Mouse (Mus musculus): Measurements from ENCODE around the gene Olfr732. TPM values are rescaled to one million over a fixed set of nuclear protein-coding genes. Genes with fewer than 3 reads are reported as not detected.

Olfr732 gene
- total RNA-seq (2021): under 1 TPM in 1 of 2 experiments, not detected in 1; 0.10 TPM
- not detected in 2 replicates for polyA plus RNA-seq (2012; rRNA removed)
- long read RNA-seq: 0 reads

DNA sequence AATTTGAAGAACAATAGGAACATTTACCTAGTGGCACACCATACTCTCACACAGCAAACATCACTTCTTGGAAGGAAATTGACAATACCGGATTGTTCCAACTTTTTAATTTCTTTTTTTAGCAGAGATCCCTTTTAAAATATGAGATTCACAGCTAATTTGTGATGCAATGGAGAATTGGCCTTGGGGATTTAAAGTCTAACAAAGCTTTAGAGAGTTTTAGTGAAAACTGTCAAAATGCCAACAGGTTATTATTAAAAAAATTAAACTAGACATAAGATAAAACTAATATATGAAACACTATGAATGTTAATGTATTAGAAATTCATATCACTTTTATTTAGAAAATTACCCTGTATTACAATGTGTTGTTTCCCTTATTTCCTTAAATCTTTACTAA, at the start of gene Olfr732:
Gene Olfr732 (minus strand): TSS at position 101 of the 400 bp plus-strand sequence.
- no peak for DNase-seq

DNA sequence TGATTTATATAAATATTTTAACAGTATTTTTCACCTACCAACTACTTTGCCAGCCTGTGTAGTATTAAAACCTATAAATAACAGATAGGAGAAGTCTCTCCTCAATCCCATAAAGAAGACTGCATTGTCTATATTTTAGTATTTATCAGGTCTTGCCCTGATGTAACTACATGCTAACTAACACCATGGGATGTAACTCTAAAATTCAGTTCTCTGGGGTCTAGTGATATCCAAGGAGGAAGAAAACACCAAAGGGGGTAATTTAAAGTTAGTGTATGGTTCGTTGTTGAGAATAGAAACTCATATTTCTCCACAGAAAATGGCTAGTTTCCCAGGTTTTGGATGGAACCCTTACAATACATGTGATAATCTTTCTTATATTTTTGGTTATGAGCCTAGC, 42.7 kb upstream of the Olfr732 start, which contains the start of gene Olfr734:
Gene Olfr734 (minus strand): TSS at position 101 of the 400 bp plus-strand sequence.
- no peak for DNase-seq

DNA sequence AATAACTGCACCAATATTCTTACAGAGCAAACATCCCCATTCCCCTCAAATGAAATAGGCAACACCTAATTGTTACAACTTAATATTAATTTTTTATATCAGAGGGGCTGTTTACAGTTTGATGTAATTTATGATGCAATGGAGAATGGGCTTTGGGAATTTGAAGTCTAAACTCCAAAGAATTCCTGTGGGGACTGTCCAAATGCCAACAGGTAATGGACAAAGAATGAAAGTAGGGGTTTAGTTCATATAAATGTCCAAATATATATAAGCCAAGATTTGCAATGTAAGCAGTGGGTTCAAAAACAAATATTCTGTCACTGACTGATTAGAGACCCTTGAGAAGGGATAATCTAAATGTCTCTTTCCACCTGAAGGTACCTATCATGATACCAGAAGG, 17.4 kb upstream of the Olfr732 start, which contains the start of gene Olfr733:
Gene Olfr733 (minus strand): TSS at position 101 of the 400 bp plus-strand sequence.
- no peak for DNase-seq

DNA sequence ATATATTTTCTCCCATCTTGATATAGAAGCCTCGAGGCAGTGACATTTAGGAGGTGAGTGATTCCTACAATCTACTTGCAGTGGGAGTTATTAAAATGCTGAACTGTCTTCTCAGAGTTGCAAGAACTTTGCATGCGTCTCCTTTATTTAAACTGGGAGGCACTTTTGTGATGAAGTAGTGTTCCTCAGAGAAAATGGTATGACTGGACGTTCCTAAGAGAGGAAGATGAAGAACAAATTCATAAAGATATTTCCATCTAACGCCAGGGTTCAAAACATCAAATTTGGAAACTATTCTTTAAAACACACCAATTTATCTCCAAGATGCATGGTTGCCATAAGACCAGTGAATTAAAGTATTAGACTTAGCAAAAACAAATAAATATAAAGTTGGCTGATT, 42.2 kb downstream of the Olfr732 start, which contains the start of gene Olfr731:
Gene Olfr731 (minus strand): TSS at position 101 of the 400 bp plus-strand sequence.
- no peak for DNase-seq

Other genes starting within 250 kb of the Olfr732 start
- not detected for gene Olfr725, start 243.8 kb downstream of the Olfr732 start, total RNA-seq (2021)
- gene Olfr725, start 243.8 kb downstream of the Olfr732 start, polyA plus RNA-seq (2012; rRNA removed): not detected in 2 replicates
- not detected for gene Olfr726, start 193.3 kb downstream of the Olfr732 start, total RNA-seq (2021)
- gene Olfr726, start 193.3 kb downstream of the Olfr732 start, polyA plus RNA-seq (2012; rRNA removed): not detected in 2 replicates
- gene Olfr727, start 161.0 kb downstream of the Olfr732 start, total RNA-seq (2021): not detected
- gene Olfr727, start 161.0 kb downstream of the Olfr732 start, polyA plus RNA-seq (2012; rRNA removed): not detected in 2 replicates
- gene Olfr728, start 141.5 kb downstream of the Olfr732 start, total RNA-seq (2021): not detected
- not detected in 2 replicates for gene Olfr728, start 141.5 kb downstream of the Olfr732 start, polyA plus RNA-seq (2012; rRNA removed)
- gene Olfr729, start 131.3 kb downstream of the Olfr732 start, total RNA-seq (2021): not detected
- not detected in 2 replicates for gene Olfr729, start 131.3 kb downstream of the Olfr732 start, polyA plus RNA-seq (2012; rRNA removed)
- gene Olfr730, start 96.0 kb downstream of the Olfr732 start, total RNA-seq (2021): not detected
- gene Olfr730, start 96.0 kb downstream of the Olfr732 start, polyA plus RNA-seq (2012; rRNA removed): not detected in 2 replicates
- not detected for gene Olfr731, start 42.3 kb downstream of the Olfr732 start, total RNA-seq (2021)
- not detected in 2 replicates for gene Olfr731, start 42.3 kb downstream of the Olfr732 start, polyA plus RNA-seq (2012; rRNA removed)
- gene Olfr733, start 17.3 kb upstream of the Olfr732 start, total RNA-seq (2021): not detected
- not detected in 2 replicates for gene Olfr733, start 17.3 kb upstream of the Olfr732 start, polyA plus RNA-seq (2012; rRNA removed)
- gene Olfr734, start 42.6 kb upstream of the Olfr732 start, total RNA-seq (2021): not detected
- not detected in 2 replicates for gene Olfr734, start 42.6 kb upstream of the Olfr732 start, polyA plus RNA-seq (2012; rRNA removed)
- gene Olfr735, start 64.7 kb upstream of the Olfr732 start, total RNA-seq (2021): under 1 TPM in 1 of 2 experiments, not detected in 1; 0.21 TPM
- gene Olfr735, start 64.7 kb upstream of the Olfr732 start, polyA plus RNA-seq (2012; rRNA removed): not detected in 2 replicates
- gene Tlr11, start 73.7 kb upstream of the Olfr732 start, total RNA-seq (2021): under 1 TPM; 0.17 to 0.21 TPM
- gene Tlr11, start 73.7 kb upstream of the Olfr732 start, polyA plus RNA-seq (2012; rRNA removed): 0.08 and 0.11 TPM in 2 replicates
- gene Olfr736, start 97.0 kb upstream of the Olfr732 start, total RNA-seq (2021): not detected
- not detected in 2 replicates for gene Olfr736, start 97.0 kb upstream of the Olfr732 start, polyA plus RNA-seq (2012; rRNA removed)
- not detected for gene Olfr738, start 123.4 kb upstream of the Olfr732 start, total RNA-seq (2021)
- gene Olfr738, start 123.4 kb upstream of the Olfr732 start, polyA plus RNA-seq (2012; rRNA removed): not detected in 2 replicates
- gene Olfr739, start 134.4 kb upstream of the Olfr732 start, total RNA-seq (2021): not detected
- gene Olfr739, start 134.4 kb upstream of the Olfr732 start, polyA plus RNA-seq (2012; rRNA removed): not detected in 2 replicates
- gene Olfr740, start 161.3 kb upstream of the Olfr732 start, total RNA-seq (2021): not detected
- not detected in 2 replicates for gene Olfr740, start 161.3 kb upstream of the Olfr732 start, polyA plus RNA-seq (2012; rRNA removed)
- gene Olfr741, start 188.5 kb upstream of the Olfr732 start, total RNA-seq (2021): not detected
- gene Olfr741, start 188.5 kb upstream of the Olfr732 start, polyA plus RNA-seq (2012; rRNA removed): not detected in 2 replicates
- gene Olfr742, start 219.4 kb upstream of the Olfr732 start, total RNA-seq (2021): not detected
- not detected in 2 replicates for gene Olfr742, start 219.4 kb upstream of the Olfr732 start, polyA plus RNA-seq (2012; rRNA removed)
- not detected for gene Olfr743, start 237.6 kb upstream of the Olfr732 start, total RNA-seq (2021)
- not detected in 2 replicates for gene Olfr743, start 237.6 kb upstream of the Olfr732 start, polyA plus RNA-seq (2012; rRNA removed)

Data from adrenal gland, adult 2 months (tissue).